Mouse (Mus musculus) CH12.LX (cell line): ENCODE measurements around the gene Gucy2c. TPM values are rescaled to one million over a fixed set of nuclear protein-coding genes. Genes with fewer than 3 reads are reported as not detected.

Experiments used
- DNase-seq: peaks from one replicate; pipeline ENCODE4 v3.0.0-alpha.2; 2013; ENCODE audit errors: extremely low read depth
- H3K27ac ChIP-seq: 2 replicates; pipeline ENCODE4 v1.5.1; 2012; ENCODE audit warnings: low read depth, mild to moderate bottlenecking, control low read depth, moderate library complexity; ENCODE audit not compliant: insufficient read depth
- H3K27me3 ChIP-seq: replicated peaks from 2 replicates; pipeline ENCODE3; 2012; ENCODE audit warnings: inconsistent platforms
- H3K36me3 ChIP-seq, 2 experiments: replicated peaks in 1 of 2; 2 replicates each; pipeline versions ENCODE3 to v1.6.1; 2012; ENCODE audit warnings: inconsistent platforms in 1 of 2, low read length in 1 of 2, mild to moderate bottlenecking in 1 of 2, mixed read lengths in 1 of 2, moderate library complexity in 1 of 2; ENCODE audit not compliant: control insufficient read depth in 1 of 2, insufficient read depth in 1 of 2
- H3K4me1 ChIP-seq, 2 experiments: 2 replicates each; pipeline ENCODE4 v1.6.1; 2012; ENCODE audit warnings: inconsistent platforms in 1 of 2, moderate library complexity in 1 of 2; ENCODE audit not compliant: insufficient read depth in 2 of 2, control insufficient read depth in 1 of 2
- H3K4me2 ChIP-seq: 2 replicates; pipeline ENCODE4 v1.6.1; 2012; ENCODE audit warnings: low read depth, mild to moderate bottlenecking, control low read depth; ENCODE audit not compliant: poor library complexity, insufficient read depth, severe bottlenecking
- H3K4me3 ChIP-seq, 3 experiments: fragments of 150-350 bp in 1 of 3; sonication (generic) in 1 of 3; replicated peaks in 1 of 3; 2 replicates each; pipeline versions ENCODE3 to v1.5.1; 2011 to 2012; ENCODE audit warnings: low read depth in 2 of 3, low read length in 2 of 3, mild to moderate bottlenecking in 2 of 3, moderate library complexity in 2 of 3, control low read depth in 1 of 3, improper control_type of control experiment in 1 of 3, inconsistent platforms in 1 of 3, mixed read lengths in 1 of 3; ENCODE audit not compliant: poor library complexity in 1 of 3
- H3K79me2 ChIP-seq: replicated peaks from 2 replicates; pipeline ENCODE4 v1.6.1; 2012; ENCODE audit warnings: mild to moderate bottlenecking, moderate library complexity; ENCODE audit not compliant: control insufficient read depth, poor library complexity, insufficient read depth, severe bottlenecking; ENCODE audit errors: extremely low read depth
- H3K9ac ChIP-seq: 2 replicates; pipeline ENCODE4 v1.6.1; 2012; ENCODE audit warnings: low read depth, mild to moderate bottlenecking, control low read depth, moderate library complexity; ENCODE audit not compliant: insufficient read depth
- H3K9me3 ChIP-seq: replicated peaks from 2 replicates; pipeline ENCODE3; 2012; ENCODE audit warnings: low read length, inconsistent platforms, mixed read lengths
- BHLHE40 ChIP-seq: IDR thresholded peaks from 2 replicates; pipeline ENCODE4 v1.6.1; 2011; ENCODE audit warnings: mild to moderate bottlenecking, low read depth, low read length, improper control_type of control experiment
- CHD1 ChIP-seq: IDR thresholded peaks from 2 replicates; pipeline ENCODE4 v1.6.1; 2012; ENCODE audit warnings: low read depth, low read length, improper control_type of control experiment, inconsistent platforms
- CTCF ChIP-seq, 2 experiments: IDR thresholded peaks in 1 of 2; conservative IDR thresholded peaks in 1 of 2; 2 replicates each; pipeline ENCODE4 v1.5.1; 2011 to 2012; ENCODE audit warnings: low read depth in 2 of 2, low read length in 2 of 2, improper control_type of control experiment in 1 of 2, inconsistent platforms in 1 of 2, mild to moderate bottlenecking in 1 of 2, moderate library complexity in 1 of 2
- E2F4 ChIP-seq: IDR thresholded peaks from 2 replicates; pipeline ENCODE4 v1.6.1; 2011; ENCODE audit warnings: low read depth, low read length, improper control_type of control experiment; ENCODE audit not compliant: insufficient replicate concordance
- ELF1 ChIP-seq: IDR thresholded peaks from 2 replicates; pipeline ENCODE4 v1.6.1; 2014; ENCODE audit warnings: low read depth, mild to moderate bottlenecking, inconsistent platforms, low read length, improper control_type of control experiment
- ETS1 ChIP-seq: conservative IDR thresholded peaks from 2 replicates; pipeline ENCODE4 v1.6.1; 2012; ENCODE audit warnings: low read depth, mild to moderate bottlenecking, inconsistent platforms, low read length, improper control_type of control experiment, moderate library complexity
- HCFC1 ChIP-seq: IDR thresholded peaks from 2 replicates; pipeline ENCODE4 v1.6.1; 2012; ENCODE audit warnings: low read depth, mild to moderate bottlenecking, inconsistent platforms, low read length, improper control_type of control experiment
- JUN ChIP-seq: IDR thresholded peaks from 2 replicates; pipeline ENCODE4 v1.6.1; 2011; ENCODE audit warnings: low read depth, mild to moderate bottlenecking, low read length, improper control_type of control experiment, moderate library complexity; ENCODE audit not compliant: insufficient read depth
- JUND ChIP-seq: conservative IDR thresholded peaks from 2 replicates; pipeline ENCODE4 v1.6.1; 2011; ENCODE audit warnings: low read depth, low read length, improper control_type of control experiment
- MAFK ChIP-seq: IDR thresholded peaks from 2 replicates; pipeline ENCODE4 v1.6.1; 2011; ENCODE audit warnings: low read length, improper control_type of control experiment; ENCODE audit not compliant: insufficient replicate concordance
- MAZ ChIP-seq: IDR thresholded peaks from 2 replicates; pipeline ENCODE4 v1.6.1; 2012; ENCODE audit warnings: low read depth, mild to moderate bottlenecking, inconsistent platforms, low read length, improper control_type of control experiment, moderate library complexity
- MXI1 ChIP-seq: IDR thresholded peaks from 2 replicates; pipeline ENCODE4 v1.6.1; 2011; ENCODE audit warnings: mild to moderate bottlenecking, low read depth, low read length, improper control_type of control experiment
- MYC ChIP-seq: IDR thresholded peaks from 2 replicates; pipeline ENCODE4 v1.6.1; 2011; ENCODE audit warnings: low read depth, mild to moderate bottlenecking, improper control_type of control experiment, low read length
- NRF1 ChIP-seq: IDR thresholded peaks from 2 replicates; pipeline ENCODE4 v1.6.1; 2014; ENCODE audit warnings: low read depth, mild to moderate bottlenecking, inconsistent platforms, low read length, improper control_type of control experiment, moderate library complexity
- PAX5 ChIP-seq: IDR thresholded peaks from 2 replicates; pipeline ENCODE4 v1.6.1; 2012; ENCODE audit warnings: low read length, inconsistent platforms, mixed read lengths
- POLR2A ChIP-seq: IDR thresholded peaks from 2 replicates; pipeline ENCODE4 v1.6.1; 2011; ENCODE audit warnings: low read depth, mild to moderate bottlenecking, improper control_type of control experiment, low read length
- RAD21 ChIP-seq: IDR thresholded peaks from 2 replicates; pipeline ENCODE4 v1.6.1; 2011; ENCODE audit warnings: low read depth, mild to moderate bottlenecking, low read length, improper control_type of control experiment, moderate library complexity
- RCOR1 ChIP-seq: conservative IDR thresholded peaks from 2 replicates; pipeline ENCODE4 v1.6.1; 2012; ENCODE audit warnings: low read depth, mild to moderate bottlenecking, inconsistent platforms, low read length, improper control_type of control experiment
- SIN3A ChIP-seq: IDR thresholded peaks from 2 replicates; pipeline ENCODE4 v1.6.1; 2012; ENCODE audit warnings: low read length, improper control_type of control experiment, inconsistent platforms
- TCF12 ChIP-seq: IDR thresholded peaks from 2 replicates; pipeline ENCODE4 v1.6.1; 2014; ENCODE audit warnings: low read depth, mild to moderate bottlenecking, inconsistent platforms, low read length, improper control_type of control experiment
- ZKSCAN1 ChIP-seq: IDR thresholded peaks from 2 replicates; pipeline ENCODE4 v1.6.1; 2012; ENCODE audit warnings: low read depth, inconsistent platforms, low read length, improper control_type of control experiment, borderline replicate concordance
- ZMIZ1 ChIP-seq: IDR thresholded peaks from 2 replicates; pipeline ENCODE4 v1.6.1; 2012; ENCODE audit warnings: low read depth, mild to moderate bottlenecking, inconsistent platforms, low read length, improper control_type of control experiment
- ZNF384 ChIP-seq: IDR thresholded peaks from 2 replicates; pipeline ENCODE4 v1.6.1; 2012; ENCODE audit warnings: low read depth, low read length, improper control_type of control experiment, inconsistent platforms
- dilution Hi-C: fragments of 300-500 bp; cut with MboI; formaldehyde crosslinking; loops from 2 replicates; pipeline ENCODE4 v1.14.3; 2020; ENCODE audit warnings: low sequenced_read_pairs; ENCODE audit not compliant: extremely low pct_unique_long_range_greater_than_20kb, extremely low pct_ligation_motif_present
- in situ Hi-C: fragments of 300-500 bp; cut with MboI; formaldehyde crosslinking; loops from 3 replicates; pipeline ENCODE4 v1.14.3; 2019; ENCODE audit warnings: low sequenced_read_pairs, low pct_ligation_motif_present, low pct_unique_long_range_greater_than_20kb, mixed read lengths
- polyA plus RNA-seq: library from polyadenylated mRNA; unstranded; fragments of >175 nt; gene quantifications from 2 replicates; pipeline ENCODE4 v1.2.1, GENCODE M21; 2012; ENCODE audit warnings: low read depth; ENCODE audit not compliant: insufficient read length
- total RNA-seq, 2 experiments: library from RNA; depleted of rRNA; stranded (reverse); fragments of 300-350 nt in 1 of 2; fragments of >200 nt in 1 of 2; gene quantifications; 2 replicates each; pipeline ENCODE4 v1.2.3; 2012 to 2014

The Gucy2c gene
- total and polyA plus RNA-seq, 3 experiments = 0.08 to 0.13 (median 0.10) TPM

GRCm38 (mm10) chr6:136662063-136662462 lies 119.5 kb downstream of the Gucy2c start:
- Histone ChIP-seq H3K79me2 (no peaks in the 10 kb centered on the region), H3K4me1 (peaks cover 0 to 9% of the 10 kb centered on the region in 2 experiments; a peak in 2 of 4 replicates), H3K27me3 (no peaks in the 10 kb centered on the region), H3K36me3 (no peaks in the 10 kb centered on the region), H3K4me2 (no peak overlapping the region), H3K27ac (no peak overlapping the region), H3K9me3 (no peaks in the 10 kb centered on the region), H3K9ac (no peak overlapping the region), H3K4me3 (no peak overlapping the region)
- in situ Hi-C loops (no loop called here), dilution Hi-C loops (no loop called here)
- no peak for DNase-seq
- TF ChIP-seq PAX5 (no peak), MYC (no peak), POLR2A (no peak), RAD21 (no peak), MAFK (no peak), ELF1 (no peak), JUND (no peak), SIN3A (no peak), ZKSCAN1 (no peak), ZMIZ1 (no peak)

- H3K79me2 ChIP-seq = no peaks in the 10 kb centered on the region
- no peak within 1 kb of the TSS for H3K9ac ChIP-seq
- DNase-seq = no peak
- peaks cover 0 to 9% of the 10 kb centered on the region in 2 experiments; a peak in 2 of 4 replicates for H3K4me1 ChIP-seq
- in situ Hi-C loops = no loop called here
- no peaks in the 10 kb centered on the region for H3K9me3 ChIP-seq
- no peak within 1 kb of the TSS for H3K4me3 ChIP-seq
- TF ChIP-seq ZNF384 (no peak), RCOR1 (no peak), NRF1 (no peak), MXI1 (no peak), ETS1 (no peak), BHLHE40 (no peak), MAZ (no peak), CTCF (conservative IDR thresholded peaks at IDR 0.05 in 1 of 2, IDR thresholded peaks at IDR 0.05 in 1 of 2; ENCODE audit: low read depth in 2 of 2, low read length in 2 of 2) (no peak), HCFC1 (no peak), JUN (no peak), PAX5 (no peak), POLR2A (no peak), CHD1 (no peak), E2F4 (no peak), TCF12 (no peak), ZKSCAN1 (no peak)
- TF ChIP-seq, all 38 proteins: peak for 0
- dilution Hi-C loops = no loop called here
- Histone ChIP-seq H3K27ac (no peak within 1 kb of the TSS), H3K4me2 (no peak within 1 kb of the TSS), H3K36me3 (no peaks in the 10 kb centered on the region), H3K27me3 (no peaks in the 10 kb centered on the region)
Measured at GRCm38 (mm10) chr6:136661706-136662016, 119.9 kb downstream of the Gucy2c start, which contains the start of gene Plbd1. Plbd1 (minus strand) TSS chr6:136661928.
